Mouse (Mus musculus) CH12.LX (cell line): ENCODE measurements at regions not wholly inside any gene's neighbourhood (a gene's known extent, or its start where the extent isn't known, plus 50 kb on each side); places are given as distances from the start of the nearest gene placed in this dataset.

Experiments
- CTCF ChIP-seq, 2 experiments: IDR thresholded peaks in 1 of 2; conservative IDR thresholded peaks in 1 of 2; 2 replicates each; pipeline ENCODE4 v1.5.1; 2011 to 2012; ENCODE audit warnings: low read depth in 2 of 2, low read length in 2 of 2, improper control_type of control experiment in 1 of 2, inconsistent platforms in 1 of 2, mild to moderate bottlenecking in 1 of 2, moderate library complexity in 1 of 2
- ELF1 ChIP-seq: IDR thresholded peaks from 2 replicates; pipeline ENCODE4 v1.6.1; 2014; ENCODE audit warnings: low read depth, mild to moderate bottlenecking, inconsistent platforms, low read length, improper control_type of control experiment
- EP300 ChIP-seq: IDR thresholded peaks from 2 replicates; pipeline ENCODE4 v1.6.1; 2011; ENCODE audit warnings: low read length, improper control_type of control experiment
- MAFK ChIP-seq: IDR thresholded peaks from 2 replicates; pipeline ENCODE4 v1.6.1; 2011; ENCODE audit warnings: low read length, improper control_type of control experiment; ENCODE audit not compliant: insufficient replicate concordance
- MEF2A ChIP-seq: IDR thresholded peaks from 2 replicates; pipeline ENCODE4 v1.6.1; 2014; ENCODE audit warnings: low read depth, mild to moderate bottlenecking, inconsistent platforms, low read length, improper control_type of control experiment, borderline replicate concordance
- MYC ChIP-seq: IDR thresholded peaks from 2 replicates; pipeline ENCODE4 v1.6.1; 2011; ENCODE audit warnings: low read depth, mild to moderate bottlenecking, improper control_type of control experiment, low read length
- POLR2A ChIP-seq: IDR thresholded peaks from 2 replicates; pipeline ENCODE4 v1.6.1; 2011; ENCODE audit warnings: low read depth, mild to moderate bottlenecking, improper control_type of control experiment, low read length
- POLR2AphosphoS2 ChIP-seq: IDR thresholded peaks from 2 replicates; pipeline ENCODE4 v1.6.1; 2011; ENCODE audit warnings: low read depth, low read length, improper control_type of control experiment
- RAD21 ChIP-seq: IDR thresholded peaks from 2 replicates; pipeline ENCODE4 v1.6.1; 2011; ENCODE audit warnings: low read depth, mild to moderate bottlenecking, low read length, improper control_type of control experiment, moderate library complexity
- TCF12 ChIP-seq: IDR thresholded peaks from 2 replicates; pipeline ENCODE4 v1.6.1; 2014; ENCODE audit warnings: low read depth, mild to moderate bottlenecking, inconsistent platforms, low read length, improper control_type of control experiment
- ZC3H11A ChIP-seq: IDR thresholded peaks from 2 replicates; pipeline ENCODE4 v1.6.1; 2012; ENCODE audit warnings: low read depth, mild to moderate bottlenecking, inconsistent platforms, low read length, improper control_type of control experiment
- ZKSCAN1 ChIP-seq: IDR thresholded peaks from 2 replicates; pipeline ENCODE4 v1.6.1; 2012; ENCODE audit warnings: low read depth, inconsistent platforms, low read length, improper control_type of control experiment, borderline replicate concordance
- ZMIZ1 ChIP-seq: IDR thresholded peaks from 2 replicates; pipeline ENCODE4 v1.6.1; 2012; ENCODE audit warnings: low read depth, mild to moderate bottlenecking, inconsistent platforms, low read length, improper control_type of control experiment

DNA sequence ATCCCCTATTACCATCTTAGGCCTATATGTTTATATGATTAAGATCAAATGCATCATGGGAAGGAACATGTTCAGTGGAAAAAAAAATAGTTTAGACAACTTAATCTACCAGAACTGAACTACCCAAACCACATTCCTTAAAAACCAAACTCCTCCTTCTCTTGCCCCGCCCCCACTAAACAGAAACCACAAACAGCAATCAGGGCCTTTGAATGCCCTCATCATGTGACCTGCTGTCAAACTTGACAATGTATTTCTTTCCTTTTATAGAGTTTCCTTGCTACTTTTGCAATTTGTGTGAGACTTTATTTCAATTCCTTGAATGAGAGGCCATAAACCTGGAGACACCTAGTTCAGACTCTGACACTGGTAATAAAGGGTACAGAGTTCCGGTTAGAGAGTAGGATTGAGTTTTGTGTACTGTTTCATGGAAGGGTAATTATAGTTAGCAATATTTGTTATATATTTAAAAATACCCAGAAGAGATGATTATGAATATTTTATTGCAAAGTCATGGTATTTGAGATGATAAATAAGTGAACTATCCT lies 61.7 kb upstream of the Mboat1 start:
- TF ChIP-seq MEF2A = no peak
- no peak for TF ChIP-seq EP300
- no peak for TF ChIP-seq CTCF (conservative IDR thresholded peaks at IDR 0.05 in 1 of 2, IDR thresholded peaks at IDR 0.05 in 1 of 2; ENCODE audit: low read depth in 2 of 2, low read length in 2 of 2)
- TF ChIP-seq ELF1 = no peak
- TF ChIP-seq ZKSCAN1 = no peak
- no peak for TF ChIP-seq ZC3H11A
- no peak for TF ChIP-seq POLR2AphosphoS2
- TF ChIP-seq RAD21 = no peak
- TF ChIP-seq POLR2A = no peak
- no peak for TF ChIP-seq ZMIZ1
- no peak for TF ChIP-seq MYC
- TF ChIP-seq TCF12 = no peak
- no peak for TF ChIP-seq MAFK
